Mouse (Mus musculus) retina, adult 2 months (tissue): ENCODE data around the gene Siah2.

ENCODE experiments used
- DNase-seq: peaks from one replicate; pipeline ENCODE4 v3.0.0-alpha.2; 2012; ENCODE audit warnings: low read depth, low spot score

Siah2 gene

DNA sequence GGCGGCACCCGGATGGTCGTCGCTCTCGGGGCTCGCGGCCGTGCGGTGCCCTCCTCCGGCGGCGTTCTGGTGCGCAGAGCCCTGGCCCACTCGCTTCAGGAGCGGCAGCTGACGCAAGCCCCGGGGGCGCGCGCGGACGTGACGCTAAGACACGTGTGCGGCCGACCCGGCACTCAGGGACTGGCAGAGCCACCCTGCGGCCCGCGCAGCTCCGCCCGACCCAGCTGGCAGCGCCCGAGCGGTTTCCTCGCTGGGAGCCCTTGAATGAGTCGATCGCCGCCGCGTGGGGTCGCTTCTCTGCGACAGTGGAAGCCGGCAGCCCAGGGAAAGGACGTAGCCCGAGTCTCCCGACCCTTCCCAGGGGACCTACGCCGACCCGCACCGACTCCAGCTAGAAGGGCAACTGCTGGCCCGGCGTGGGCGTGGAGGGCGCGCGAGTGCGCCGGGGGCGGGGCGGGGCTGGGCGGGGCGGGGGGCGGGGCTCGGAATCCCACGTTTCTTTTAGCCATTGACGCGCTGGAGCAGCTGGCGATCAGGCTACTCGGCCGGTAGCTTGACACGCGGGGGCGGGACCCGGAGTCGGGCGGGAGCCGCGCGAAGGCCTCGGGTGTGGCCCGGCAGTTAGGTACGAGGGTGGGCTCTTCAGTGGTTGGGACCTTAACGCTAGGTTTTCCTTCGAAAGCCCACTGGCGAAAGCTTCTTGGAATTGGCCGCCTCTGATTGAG is at the start of gene Siah2:
TSS of gene Siah2 (minus strand) at position 404 of the 725 bp plus-strand sequence.
- peak; percentile 77 for DNase-seq

- DNase-seq = no peak
These were observed 47.3 kb upstream of the Siah2 start for GRCm38 (mm10) chr3:58739536-58739935.

DNA sequence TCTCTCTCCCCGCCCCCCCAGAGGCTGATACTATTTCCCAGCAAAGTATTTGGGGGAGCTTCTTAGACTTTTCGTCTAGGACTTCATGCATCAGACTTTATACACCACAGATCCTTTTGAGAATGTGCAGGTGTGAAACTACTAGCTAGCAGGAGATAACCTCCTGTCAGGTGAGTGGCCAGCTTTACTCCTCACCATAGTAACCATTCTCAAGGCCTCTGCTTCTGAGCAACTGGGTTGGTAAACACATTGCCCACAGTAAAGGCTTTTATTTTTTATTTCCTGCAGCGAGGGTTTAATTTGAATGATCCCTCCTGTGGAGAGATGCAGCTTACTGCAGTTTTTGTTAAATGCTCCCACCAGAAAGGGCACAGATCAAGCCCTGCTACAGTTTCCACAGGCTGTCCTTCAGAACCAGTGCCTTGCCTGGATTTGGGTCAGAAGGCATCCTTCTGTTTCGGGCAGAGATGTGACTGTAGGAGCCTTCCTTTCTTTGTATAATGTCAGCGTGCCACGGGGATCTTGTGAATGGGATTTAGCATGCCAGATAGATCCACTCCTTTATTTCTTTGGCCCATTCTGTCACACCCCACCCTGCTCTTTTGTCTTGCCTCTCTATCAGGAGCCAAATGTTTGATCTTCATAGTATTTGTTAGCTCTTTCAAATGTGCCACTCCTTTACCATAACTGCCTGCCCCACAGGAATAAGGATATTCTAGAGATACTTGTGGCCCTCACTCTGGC is 46.3 kb upstream of the Siah2 start:
- no peak for DNase-seq

DNA sequence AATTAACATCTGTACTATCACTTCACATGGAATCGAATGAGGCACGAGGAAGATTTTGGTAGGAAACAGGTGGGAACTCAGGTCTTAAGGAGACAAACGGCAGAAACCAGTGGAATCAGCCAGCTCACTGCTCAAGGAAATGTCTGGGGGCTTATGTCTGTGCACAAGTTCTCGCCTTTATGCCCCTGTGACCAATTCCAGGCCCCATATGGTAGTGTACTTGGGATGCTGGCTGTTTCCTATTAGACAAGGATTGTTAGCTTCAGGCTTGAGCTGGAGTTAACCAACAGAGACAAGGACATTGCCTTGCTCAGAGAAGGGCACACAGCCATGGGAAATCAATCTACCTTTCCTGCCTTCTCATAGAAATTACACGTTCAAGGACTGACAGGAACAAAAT is 39.3 kb upstream of the Siah2 start:
- no peak for DNase-seq

DNA sequence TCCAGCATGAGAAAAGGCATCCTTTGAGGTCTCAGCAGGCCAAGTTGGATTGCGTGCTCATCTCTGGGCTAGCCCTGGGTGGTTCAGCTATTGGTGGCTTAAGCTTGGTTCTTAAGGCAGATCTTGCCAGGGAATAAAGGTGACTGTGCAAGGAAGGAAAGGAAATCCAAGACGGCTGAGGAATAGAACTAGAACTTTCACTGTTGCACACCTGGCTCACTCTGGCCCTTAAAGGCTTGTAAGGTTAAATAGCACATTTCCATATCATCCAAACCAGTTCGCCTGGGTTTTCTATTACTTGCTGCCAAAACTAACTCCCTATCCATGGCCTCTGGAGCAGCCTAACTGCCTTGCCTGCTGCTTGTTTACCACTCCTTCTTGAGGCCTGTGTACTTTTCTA is 38.4 kb upstream of the Siah2 start:
- DNase-seq = no peak

GRCm38 (mm10) chr3:58729549-58729948 is 37.3 kb upstream of the Siah2 start:
- DNase-seq = no peak

DNA sequence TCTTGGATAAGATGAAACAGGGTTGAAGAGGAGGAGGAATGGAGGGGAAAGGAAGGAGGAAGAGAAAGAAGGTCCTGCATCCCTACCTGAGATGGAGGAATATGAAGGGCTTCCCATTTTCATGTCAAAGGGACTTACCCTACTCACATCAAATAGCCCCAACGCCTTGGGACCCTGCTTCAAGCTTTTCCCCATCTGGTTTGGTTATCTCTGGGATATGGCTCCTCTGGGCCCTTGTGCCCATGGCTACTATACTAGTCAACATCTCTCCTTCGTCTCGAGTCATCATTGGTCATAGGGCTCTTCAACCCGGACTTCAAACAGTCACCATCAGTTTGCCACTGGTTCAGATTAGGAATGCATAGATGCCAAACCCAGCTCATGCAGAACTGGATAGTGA is 35.4 kb upstream of the Siah2 start:
- no peak for DNase-seq

- no peak for DNase-seq
These were observed 34.8 kb upstream of the Siah2 start for GRCm38 (mm10) chr3:58727012-58727411.

- no peak for DNase-seq
These were observed 34.2 kb upstream of the Siah2 start for GRCm38 (mm10) chr3:58726374-58726773.

- DNase-seq = no peak
These were observed 32.6 kb upstream of the Siah2 start for GRCm38 (mm10) chr3:58724815-58725214.

GRCm38 (mm10) chr3:58723656-58724055 is 31.5 kb upstream of the Siah2 start:
- no peak for DNase-seq

DNA sequence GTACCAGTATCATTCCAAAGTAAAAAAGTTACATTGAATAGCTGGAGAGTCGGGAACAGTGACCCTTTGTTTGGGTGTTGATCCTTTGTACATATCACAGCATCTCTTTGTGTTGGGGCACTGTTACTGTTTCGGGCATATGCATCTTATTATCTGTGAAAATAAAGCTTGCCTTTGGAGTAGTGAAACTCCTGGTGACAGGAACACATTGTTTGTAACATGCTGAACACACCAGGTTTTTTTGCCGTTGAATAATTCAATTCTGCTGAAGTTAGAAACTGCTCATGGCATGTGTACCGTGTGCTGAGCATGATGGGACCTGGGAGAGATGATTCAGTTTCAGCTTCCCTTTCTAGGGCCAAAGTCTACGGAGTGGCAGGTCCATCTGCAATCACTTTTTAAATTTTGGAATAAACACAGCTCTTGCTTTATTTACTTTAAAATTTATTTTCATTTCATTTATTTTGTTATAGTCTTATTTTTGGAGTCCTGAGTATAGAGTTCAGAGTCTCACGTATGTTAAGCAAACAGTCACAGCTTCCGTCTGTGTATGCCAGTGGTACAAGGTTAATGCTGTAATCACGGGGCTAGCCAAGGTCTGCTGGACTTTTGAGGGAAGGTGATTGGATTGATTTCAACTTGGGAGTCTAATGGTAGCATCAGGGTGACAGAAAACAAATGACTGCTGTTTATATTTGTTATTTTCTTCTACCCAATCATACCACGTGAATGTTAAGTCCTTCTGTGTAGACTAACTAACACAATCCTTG is 27.4 kb upstream of the Siah2 start:
- DNase-seq = no peak

DNA sequence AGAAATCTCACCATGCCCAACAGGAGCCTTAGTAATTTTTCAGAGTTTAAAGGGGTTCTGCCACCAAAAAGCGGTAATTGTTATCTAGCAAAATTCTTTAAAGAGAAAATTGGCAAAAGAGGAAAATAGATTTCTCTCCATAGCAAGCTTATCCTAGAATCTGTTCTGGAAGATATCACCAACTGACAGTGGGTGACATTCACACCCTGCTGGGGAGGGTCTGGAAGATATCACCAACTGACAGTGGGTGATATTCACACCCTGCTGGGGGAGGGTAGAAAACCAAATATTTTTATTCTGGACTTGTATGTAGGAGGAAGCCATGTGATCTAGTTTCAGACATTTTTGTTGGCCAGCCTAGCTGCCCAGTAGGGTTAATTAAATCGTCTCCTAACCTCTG is 24.5 kb upstream of the Siah2 start:
- DNase-seq = no peak

- DNase-seq = no peak
These were observed 22.6 kb upstream of the Siah2 start for GRCm38 (mm10) chr3:58714767-58715166.

- DNase-seq = no peak
These were observed 21.8 kb upstream of the Siah2 start for GRCm38 (mm10) chr3:58714034-58714433.

- no peak for DNase-seq
These were observed 21.0 kb upstream of the Siah2 start for GRCm38 (mm10) chr3:58713191-58713590.

DNA sequence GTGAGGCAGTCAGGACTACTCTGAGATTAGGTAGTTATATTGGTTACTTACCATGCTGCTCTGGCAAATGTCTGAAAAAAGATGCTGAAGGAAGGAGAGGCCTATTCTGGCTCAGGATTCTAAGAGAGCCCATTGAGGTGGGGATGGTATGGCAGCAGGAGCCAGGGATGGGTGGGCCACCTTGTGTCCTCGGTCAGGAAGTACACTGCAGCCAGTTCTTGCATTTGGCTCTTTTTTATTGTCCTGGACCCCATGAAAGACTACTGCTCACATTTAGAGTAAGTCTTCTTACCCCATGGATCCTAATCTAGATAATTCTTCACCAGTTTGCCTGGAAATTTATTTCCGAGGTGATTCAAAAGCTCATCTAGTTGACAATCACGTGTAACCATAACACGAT is 12.3 kb upstream of the Siah2 start:
- no peak for DNase-seq

- DNase-seq = no peak
These were observed 11.5 kb upstream of the Siah2 start for GRCm38 (mm10) chr3:58703748-58704147.

DNA sequence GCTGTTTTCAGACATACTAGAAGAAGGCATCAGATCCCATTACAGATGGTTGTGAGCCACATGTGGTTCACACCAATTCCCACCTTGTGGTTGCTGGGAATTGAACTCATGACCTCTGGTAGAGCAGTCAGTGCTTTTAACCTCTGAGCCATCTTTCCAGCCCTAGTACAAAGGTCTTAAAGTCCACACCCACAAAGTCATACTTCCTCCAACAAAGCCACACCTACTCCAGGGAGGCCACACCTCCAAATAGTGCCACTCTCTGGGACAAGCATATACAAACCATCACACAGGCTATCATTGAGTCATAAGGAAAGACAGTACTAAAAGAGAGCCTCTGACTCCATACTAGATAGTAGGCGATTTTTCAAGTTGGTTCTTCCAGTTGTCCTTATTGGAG is 10.1 kb upstream of the Siah2 start:
- DNase-seq = no peak

DNA sequence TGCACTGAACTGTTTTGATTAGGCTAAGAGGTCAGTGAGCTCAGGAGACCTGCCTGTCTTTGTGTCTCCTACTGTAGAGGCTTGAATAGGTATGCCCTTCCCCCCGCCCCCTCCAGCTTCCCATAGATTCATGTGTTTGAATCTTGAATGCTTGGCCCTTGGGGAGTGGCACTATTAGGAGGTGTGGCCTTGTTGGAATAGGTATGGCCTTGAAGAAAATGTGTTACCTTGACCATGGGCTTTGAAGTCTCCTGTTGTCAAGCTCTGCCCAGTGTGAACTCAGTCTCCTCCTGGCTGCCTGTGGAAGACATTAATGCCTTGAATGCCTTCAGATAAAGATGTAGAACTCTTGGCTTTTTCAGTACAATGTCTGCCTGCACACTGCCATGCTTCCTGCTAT is 9.2 kb upstream of the Siah2 start:
- no peak for DNase-seq

- no peak for DNase-seq
These were observed 5.7 kb upstream of the Siah2 start for GRCm38 (mm10) chr3:58697926-58698325.

DNA sequence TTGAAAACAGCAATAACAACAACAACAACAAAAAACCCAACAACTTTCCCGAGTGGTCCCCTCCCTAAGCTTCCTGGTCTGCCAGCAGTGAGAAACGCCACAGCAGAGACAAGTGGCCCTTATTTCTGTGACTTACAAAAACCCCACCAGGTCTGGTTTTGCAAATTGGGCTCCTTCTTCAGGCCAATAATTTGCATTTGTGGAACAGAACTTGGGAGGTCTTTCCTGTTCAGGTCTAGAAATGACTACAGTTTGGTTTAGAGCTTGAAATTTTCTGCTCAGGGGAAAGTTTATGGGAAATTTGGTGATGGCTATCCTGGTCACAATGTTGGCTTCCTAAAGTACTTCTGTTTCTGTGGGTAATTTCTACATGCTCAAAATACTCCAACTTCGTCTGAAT is 4.6 kb upstream of the Siah2 start:
- no peak for DNase-seq

GRCm38 (mm10) chr3:58695507-58695906 is 3.3 kb upstream of the Siah2 start:
- no peak for DNase-seq
